Mouse (Mus musculus): ENCODE data around the gene Clec2l.

GRCm38 (mm10) chr6:38718625-38719024 lies 55.8 kb downstream of the Clec2l start:
- TF ChIP-seq POLR2A (IDR thresholded peaks at IDR 0.05; ENCODE audit: control insufficient read depth in 1 of 2, insufficient read depth in 1 of 2, low read depth in 1 of 2, low read length in 2 of 2, poor library complexity in 1 of 2) (no peak), NELFE (IDR thresholded peaks at IDR 0.05; ENCODE audit: low read depth, low read length) (no peak), NRF1 (IDR thresholded peaks at IDR 0.05; ENCODE audit: insufficient read depth, low read depth, low read length, poor library complexity, severe bottlenecking) (no peak), MAX (IDR thresholded peaks at IDR 0.05; ENCODE audit: low read length) (no peak)

Data from MEL (cell line).